Mouse (Mus musculus): ENCODE results near the gene Dennd1b. TPM values are rescaled to one million over a fixed set of nuclear protein-coding genes. Genes with fewer than 3 reads are reported as not detected.

Gene Dennd1b
- total and polyA plus RNA-seq, 3 experiments: 3.3 to 26.3 (median 22.0) TPM

DNA sequence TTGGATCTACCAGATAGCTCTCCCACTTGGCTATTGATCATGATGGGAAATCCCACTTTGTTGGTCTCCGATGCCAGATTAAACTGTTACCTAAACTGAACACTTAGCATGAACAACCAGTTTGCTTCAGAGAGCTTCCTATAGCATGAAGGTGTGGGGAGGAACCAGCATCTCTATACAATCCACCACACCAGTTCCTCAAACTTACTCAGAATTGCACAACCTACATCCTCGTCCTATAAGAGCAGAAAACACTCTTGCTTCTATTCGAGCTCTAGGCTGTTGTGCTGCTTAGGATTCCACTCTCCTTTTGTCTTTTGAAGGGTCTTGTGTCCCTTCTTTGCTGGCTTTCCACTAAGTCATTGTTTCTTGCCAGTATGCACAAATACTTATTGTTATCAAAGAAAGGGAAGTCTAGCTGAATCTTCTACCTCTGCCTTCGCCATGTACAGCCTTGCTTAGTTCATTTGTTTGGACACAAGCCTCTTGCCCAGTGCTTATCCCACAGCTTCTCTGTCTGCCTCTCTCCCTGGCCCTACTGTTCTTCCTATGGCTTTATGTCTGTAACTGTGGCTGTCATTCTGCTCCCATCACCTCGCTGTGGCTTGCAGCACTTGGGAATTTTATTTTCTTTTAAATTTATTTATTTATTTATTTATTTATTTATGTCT, 52.0 kb downstream of the Dennd1b start:
- DNase-seq: no peak

DNA sequence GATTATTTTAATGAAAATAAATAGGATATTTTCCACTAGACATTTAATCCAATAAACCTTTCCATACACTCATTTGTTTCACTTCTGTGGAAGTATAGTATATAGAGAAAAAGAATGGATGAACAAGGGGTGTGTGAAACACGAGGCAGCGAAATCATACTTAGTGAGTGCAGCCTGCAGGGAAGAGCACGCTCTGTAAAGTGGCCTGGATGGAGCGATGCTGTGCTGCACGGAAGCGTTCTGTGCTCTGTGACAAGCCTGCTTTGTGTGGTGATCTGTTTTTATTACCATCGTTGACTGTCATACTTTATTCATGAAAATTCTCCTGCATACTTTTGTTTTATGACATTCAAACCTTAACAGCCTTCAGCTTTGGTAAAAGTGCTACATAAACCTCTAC, 58.1 kb downstream of the Dennd1b start:
- no peak for DNase-seq

DNA sequence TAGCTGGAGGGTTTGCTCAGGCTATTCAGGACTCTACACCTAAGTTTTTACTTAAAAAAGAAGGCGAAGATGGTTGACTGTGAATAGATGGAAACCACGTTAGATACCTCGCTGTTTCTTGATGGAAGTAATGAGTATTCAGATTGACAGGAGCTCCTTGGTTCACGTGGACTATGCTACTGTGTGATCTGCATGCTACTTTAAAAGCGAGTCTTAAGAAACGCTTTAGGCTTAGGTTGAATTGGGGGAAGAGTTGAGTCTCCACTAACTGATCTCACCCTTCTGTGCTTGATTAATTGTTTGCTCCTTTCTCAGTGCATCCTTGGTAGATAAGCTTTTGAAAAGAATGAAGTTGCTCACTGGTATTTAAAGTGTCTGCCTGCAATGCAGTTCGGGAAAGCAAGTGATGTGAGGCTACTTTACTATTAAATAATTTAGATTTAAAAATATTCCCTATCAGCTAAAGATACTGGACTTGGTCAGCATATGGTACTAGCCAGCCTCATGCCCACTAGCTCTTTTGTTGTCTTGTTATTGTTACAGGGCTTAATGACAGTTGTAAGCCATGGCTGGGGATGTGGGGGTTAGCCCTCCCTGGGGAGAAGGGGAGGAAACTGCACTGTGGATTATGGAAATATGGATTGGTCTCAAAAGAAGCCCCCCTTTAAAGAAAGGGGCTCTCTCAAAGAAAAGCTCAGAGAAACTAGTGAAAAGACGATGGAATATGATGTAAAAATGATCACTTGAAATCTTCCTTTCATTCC, 62.8 kb downstream of the Dennd1b start:
- DNase-seq: no peak

DNA sequence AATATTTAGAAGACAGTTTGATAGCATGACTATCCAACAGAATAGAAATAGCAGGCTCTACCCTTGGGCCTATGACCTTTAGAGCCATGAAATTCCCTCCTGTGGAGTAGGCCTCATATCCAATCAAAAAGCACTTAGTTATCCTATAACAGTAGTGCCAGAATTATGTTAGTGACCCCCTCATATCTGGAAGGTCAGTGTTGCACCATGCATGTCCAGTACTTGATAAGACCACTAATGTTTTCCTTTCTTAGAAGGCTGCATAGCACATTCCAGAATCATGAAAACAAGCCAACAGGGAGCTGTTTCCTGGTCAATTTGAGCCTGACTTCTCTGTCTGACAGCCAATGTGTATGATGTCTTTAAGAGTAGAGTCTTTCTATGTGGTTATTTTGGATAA, 66.3 kb downstream of the Dennd1b start:
- DNase-seq: no peak

DNA sequence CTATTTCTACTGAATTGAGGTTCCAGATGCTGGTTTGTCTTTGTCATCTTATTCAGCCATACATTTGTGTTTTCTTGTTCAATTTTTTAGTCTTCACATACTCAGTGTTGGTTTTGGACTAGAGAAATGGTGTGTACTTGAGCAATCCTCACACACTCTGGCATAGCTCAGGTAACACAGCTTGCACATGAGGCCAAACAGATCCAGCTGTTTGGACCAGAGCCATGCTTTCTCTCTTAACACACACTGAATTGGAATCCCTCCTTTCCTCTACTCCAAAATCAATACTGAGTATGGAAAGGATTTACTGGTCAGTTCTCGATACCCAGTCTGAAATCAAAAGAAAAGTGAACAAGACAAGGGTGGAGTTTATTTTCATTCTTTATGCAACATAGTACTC, 69.2 kb downstream of the Dennd1b start:
- DNase-seq: no peak

DNA sequence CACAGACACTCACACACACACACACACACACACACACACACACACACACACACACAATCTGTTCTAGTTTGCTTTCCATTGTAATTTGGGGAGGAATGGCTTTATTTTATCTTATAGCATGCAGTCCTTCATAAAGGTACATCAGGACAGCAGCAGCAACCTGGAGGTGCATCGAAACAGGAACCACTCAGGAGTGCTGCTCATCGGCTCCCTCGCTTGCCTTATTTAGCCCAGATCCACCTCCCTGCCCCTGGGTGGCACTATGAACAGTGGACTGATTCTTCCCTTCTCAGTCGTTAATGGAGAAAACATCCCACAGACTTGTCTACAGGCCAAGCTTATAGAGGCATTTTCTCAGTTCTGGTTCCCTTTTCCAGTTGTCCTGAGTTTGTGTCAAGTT, 71.9 kb downstream of the Dennd1b start:
- DNase-seq: no peak

DNA sequence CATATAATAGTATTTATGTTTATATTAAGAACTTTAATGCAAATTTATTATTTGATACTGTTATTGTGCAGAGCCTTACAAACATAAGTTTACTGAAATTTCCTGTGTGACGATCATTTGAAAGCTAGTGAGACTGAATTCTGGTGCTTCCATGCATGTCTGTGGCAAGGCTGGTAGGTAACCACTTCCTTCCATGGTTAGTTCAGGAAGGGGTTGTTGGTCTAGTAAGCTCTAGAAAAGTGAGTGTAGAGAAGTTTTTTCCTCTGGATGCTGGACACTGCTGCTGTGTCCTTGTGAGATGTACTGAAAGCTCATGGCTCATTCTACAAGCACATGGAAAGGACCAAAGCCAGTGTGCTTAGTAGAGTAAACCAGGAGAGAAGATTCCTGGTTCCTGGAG, 73.1 kb downstream of the Dennd1b start:
- no peak for DNase-seq

DNA sequence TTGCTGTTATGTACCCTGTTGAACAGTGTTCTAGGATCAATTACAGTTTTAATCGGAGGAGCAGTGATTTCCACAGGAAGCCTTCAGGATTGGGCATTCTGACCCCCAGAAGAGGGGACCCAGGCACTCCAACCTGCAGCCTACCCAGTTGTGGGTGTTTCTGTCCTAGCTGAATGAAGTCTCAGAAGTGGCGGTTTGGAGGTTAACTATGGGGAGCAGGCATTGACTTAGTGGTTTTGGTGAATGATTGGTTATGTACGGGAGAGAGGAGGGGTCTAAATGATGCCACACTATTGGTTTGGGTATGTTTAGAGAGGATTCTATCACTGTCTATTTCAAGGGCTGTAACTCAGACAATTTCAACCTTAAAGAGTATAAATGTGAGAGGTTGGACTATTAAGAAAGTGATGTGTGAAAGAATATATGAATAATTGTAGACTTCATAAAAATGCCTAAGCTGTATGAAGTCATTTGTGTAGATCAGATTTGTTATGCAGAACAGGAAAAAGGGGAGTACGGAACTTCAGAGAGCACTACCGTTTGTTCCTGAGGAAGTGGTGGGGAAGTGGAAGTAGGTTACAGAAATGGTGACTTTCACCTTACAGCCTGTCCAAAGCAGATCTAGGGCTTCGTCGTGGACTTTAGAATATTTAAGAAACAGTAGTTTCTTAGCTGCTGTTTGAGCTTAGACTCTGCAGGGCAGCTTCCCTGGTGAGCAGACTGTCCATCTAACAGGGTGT, 73.7 kb downstream of the Dennd1b start:
- DNase-seq: no peak

DNA sequence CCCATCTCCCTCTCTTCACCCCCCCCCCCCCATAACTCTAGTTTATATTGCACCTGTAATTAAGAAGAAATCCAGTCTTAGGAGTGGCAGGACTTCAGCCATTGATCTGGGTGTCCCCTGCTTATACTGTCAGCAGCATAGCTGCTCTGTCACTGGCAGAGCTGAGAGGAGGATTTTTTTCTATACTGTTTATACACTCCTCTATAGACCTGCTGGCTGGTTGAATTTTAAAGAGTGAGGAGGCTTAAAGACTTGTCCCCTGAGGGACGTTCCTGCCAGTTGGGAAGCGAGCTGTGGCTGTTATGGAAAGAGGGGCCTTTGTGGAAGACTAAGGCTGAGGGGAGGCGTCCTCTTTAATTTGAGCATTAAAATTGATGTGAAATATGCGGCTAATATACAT, 74.8 kb downstream of the Dennd1b start:
- DNase-seq: no peak

DNA sequence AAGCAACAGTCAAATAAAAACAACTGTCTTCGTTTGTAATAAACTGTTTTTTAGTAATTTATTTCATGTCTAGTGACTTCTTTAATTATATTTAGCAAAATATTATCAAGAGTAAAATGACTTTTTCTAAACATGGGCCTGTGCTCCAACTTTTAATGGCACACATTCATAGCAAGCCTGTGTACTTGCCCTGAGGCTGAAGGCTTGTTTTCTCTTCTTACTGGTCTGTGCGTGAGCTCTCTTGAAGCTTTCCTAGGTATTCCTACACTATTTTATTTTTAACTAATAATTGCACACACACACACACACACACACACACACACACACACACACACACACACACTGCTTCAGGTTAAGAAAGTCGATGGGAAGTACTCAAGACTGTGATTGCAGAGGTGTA, 75.4 kb downstream of the Dennd1b start:
- DNase-seq: no peak

DNA sequence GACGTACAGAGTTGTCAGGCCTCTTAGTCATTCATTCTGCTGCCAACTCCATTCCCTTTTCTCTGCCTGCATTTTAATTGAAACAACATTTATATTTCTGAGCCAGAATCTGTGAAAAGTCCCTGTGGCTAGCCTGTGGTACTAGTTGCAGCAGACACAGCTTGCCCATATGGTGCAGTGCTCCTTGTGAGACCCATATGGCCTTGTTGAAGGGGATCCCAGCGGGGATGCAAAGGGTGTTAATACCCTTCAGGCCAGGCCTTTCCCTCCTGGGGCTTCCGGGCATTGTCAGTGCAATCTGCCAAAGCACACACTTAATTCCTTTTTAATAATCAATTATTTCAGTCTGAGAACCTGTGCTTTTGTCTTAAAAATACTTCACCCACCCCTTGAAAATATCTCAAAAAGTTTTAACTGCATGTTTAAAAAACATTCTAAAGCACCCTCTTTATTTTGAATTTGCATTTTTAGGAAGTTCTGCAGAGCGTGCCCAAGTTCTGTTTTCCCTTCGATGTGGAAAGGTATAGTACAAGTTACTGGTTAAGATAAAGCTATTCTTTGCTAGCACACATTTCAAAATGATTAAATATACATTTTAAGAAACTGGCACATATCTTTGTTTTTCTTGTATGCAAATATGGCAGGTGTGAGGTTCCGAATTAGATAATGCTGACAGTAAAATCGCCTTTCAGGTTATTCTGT, 76.4 kb downstream of the Dennd1b start:
- DNase-seq: no peak

DNA sequence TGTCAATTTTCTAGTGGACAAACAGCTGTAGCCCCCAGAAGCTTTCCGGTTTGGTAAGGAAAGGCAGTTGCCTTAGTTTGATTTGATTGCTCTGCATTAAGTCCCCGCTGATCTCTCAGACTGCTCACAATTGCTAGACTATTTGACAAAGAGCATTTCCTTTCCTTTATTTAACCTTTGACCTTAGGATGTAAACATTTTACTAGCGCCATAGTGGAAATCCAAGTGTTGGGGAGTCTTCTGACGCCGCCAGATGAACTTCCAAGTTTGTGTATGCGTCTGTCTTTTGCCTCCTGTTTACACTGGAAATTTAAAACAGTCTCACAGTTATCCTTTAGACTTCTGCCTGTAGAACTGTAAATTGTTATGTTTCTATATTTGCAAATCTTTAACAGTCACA, 85.8 kb downstream of the Dennd1b start:
- DNase-seq: no peak

DNA sequence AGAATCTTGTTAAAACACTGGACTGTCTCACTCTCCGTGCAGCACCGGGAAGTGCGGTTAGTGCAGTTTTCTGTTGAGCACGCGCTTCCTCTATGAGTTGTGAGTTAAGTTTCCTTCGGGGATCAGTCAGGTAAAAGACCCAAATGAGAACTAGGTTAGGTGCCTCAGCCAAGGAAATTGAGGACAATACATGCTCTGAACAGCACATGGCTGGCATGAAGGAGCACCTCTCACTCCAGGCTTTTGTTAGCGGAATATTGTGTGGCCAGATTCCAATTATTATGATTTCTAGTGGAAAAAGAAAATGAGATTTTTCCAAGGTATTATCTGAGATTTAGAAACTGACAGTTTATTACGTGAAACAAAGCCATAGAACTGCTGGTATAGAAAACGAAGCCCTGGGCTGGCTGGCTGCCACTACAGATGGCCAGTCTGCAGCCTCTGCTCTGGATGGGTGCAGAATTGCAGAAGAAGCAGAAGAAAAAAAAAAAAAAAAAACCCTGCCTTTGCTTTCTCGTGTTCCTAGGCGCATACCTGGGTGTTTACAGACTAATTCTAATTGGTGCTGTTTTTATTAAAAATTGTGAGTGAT, 86.7 kb downstream of the Dennd1b start:
- no peak for DNase-seq

DNA sequence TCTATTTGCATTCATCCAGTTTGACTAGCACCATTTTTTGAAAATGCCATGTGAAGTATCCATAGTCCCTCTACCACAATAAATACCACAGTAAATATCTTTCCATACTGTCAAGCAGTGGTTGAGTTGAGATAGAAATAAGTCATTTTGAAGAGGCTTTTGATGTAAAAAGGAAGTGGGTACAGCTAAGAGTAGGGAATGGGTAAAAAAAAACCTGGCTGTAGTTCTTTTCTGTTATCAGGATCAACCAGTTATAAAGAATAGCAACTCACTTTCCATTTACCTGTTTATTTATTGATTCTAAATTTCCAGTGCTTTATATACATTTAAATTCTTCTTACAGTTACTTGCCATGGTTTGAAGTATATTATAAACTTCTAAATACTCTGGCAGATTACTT, 89.8 kb downstream of the Dennd1b start:
- no peak for DNase-seq

DNA sequence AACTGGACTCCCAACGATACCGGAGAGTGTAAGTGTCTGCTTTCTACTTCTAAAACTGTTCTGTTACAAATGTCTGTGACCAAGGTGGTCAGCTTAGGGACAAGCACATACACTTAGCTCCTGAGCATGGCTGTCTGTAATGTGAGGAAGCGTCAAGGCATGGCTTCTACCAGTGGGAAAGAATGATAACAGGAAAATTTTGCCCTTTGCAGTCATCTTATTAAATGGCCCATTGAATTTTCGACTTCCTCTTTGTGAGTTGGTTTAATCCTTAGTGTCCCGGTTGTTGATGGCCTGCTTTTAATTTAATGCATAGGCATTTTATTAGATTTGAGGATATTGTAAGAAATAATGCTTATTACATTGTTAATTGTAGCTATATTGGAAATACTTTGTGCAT, 97.1 kb downstream of the Dennd1b start:
- no peak for DNase-seq

DNA sequence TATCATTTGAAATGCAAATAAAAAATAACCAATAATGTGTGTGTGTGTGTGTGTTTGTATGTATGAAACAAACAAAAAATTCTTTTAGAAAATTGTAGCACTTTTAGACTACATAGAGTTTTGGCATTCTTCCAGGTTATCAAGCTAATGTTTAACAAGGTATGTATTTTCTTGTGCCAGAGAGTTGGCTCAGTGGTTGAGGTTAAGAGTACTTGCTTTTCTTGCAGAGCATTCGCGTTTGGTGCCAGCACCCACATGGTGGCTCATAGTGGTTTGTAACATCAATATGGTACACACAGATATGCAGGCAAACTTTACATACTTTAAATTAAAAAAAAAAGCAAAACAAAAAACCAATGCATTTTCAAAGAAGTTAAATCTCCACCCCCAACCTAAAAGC, 101.5 kb downstream of the Dennd1b start:
- DNase-seq: no peak

DNA sequence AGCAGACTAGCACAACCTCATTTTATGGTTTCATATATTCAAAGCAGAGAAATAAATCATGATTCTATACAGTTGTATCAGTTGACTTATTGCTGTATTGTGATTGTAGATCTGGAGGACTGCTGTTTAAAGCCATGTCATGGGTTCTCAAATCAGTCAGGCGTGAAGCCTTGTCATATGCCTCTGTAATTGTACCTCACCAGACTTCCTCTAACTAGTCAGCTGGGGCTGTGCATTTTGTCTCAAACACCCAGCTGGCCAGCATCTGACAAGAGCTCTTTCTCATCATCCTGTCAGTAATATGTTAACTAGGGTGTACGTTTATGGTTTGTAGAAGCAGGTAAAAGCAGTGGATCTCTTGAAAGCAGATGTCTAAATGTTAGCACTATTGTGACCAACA, 104.0 kb downstream of the Dennd1b start:
- DNase-seq: no peak

DNA sequence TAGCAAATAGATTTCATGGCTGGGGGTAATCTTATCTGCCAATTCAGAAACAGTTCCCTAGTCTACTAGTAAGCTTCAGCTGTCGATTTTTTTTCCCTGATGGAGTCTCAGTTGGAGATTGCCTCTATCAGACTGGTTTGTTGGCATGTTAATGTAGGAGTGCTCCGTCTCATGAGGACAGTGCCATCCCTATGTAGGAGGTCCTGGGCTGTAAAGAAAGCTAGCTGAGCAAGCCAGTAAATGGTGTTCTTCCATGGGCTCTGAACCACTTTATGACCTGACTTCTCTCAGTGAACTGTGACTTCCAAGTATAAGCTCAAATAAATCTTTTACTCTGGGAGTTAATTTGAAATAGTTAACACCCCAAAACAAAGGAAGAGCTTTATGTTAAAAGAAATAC, 107.8 kb downstream of the Dennd1b start:
- no peak for DNase-seq

DNA sequence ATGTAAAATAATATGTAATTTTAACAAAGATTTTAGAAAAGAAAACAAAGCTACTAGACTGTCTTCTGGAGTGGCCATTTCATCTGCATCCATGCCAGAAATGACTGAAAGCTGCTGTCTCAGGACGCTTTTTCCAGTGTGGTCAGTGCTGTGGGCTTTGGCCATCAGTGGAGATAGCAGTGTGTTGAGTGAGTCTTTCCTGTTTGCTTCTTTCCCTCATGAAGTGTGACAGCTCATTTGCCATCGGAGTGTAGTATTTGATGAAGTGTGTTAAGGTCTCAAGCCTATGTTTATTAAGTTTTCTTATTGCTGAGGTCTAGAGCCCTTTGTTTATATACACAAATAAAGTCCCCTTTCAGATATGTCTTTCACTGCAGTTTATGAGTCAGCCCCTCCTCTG, 112.4 kb downstream of the Dennd1b start:
- no peak for DNase-seq

DNA sequence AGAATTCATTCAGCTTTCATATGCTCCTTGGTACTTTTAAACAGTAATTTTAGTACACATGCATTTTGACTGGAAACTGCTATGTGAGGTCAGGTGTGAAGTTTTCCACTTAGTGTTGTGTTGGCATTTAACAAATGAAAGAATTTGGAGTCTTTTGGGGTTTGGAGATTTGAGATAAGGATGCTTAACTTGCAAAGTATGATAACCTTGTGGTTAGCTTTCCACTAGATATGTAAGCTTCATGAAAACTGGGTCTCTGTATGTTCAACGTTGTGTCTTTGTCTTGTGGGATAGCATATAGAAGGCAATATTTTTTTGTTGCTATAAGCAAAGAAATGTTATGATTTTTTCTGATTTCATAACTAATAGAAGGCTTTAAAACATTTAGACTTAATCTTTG, 114.8 kb downstream of the Dennd1b start:
- DNase-seq: no peak

DNA sequence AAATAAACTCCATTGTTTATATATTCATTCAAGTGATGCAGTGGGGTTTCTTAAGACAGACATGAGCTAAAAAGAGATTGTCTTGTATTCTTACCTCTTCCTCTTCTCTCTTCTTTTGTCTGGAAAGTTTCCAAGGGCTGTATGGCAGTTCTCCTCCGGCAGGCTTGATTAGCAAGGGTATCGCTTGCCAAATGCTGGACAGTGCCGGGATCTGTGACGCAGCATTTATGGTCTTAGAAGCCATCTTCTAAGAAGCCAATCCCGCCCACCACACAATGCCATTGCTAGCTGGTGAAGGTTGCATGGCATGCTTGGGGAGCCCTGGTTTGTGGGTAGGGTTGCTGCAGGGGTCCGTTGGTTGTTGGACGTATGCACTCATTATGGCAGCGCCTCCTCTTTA, 115.8 kb downstream of the Dennd1b start:
- no peak for DNase-seq

DNA sequence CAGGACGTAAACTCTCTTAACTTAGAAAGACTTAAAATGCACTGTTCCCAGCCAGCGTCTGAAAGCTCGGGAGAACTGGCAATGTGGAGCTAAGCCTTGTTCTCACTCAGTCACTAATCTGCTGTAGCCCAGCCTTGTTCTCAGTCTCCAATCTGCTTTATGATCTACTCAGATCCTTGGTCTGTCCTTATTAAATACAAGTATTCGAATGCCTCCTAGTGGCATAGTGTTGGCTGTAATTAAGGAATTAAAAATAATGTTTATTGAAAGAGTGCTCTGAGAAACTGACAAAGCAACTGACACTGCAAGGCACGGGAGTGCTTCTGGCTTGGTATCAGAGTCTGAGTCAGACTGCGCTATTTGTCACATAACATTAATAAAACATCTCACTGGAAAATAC, 116.3 kb downstream of the Dennd1b start:
- no peak for DNase-seq

All from adrenal gland, adult 2 months (tissue).